Mouse (Mus musculus) brain, embryonic 14.5 days (tissue): ENCODE results near the gene Slc23a2. TPM values are rescaled to one million over a fixed set of nuclear protein-coding genes. Genes with fewer than 3 reads are reported as not detected.

ENCODE experiments used
- DNase-seq: peaks from one replicate; pipeline ENCODE4 v3.0.0-alpha.2; 2011; ENCODE audit warnings: low read depth
- CTCF ChIP-seq: fragments of 200-500 bp; IDR thresholded peaks from 2 replicates; pipeline ENCODE4 v1.5.1; 2012; ENCODE audit warnings: inconsistent platforms, mild to moderate bottlenecking, moderate library complexity, borderline replicate concordance; ENCODE audit not compliant: insufficient read depth, insufficient read length; ENCODE audit errors: extremely low read depth
- POLR2A ChIP-seq: fragments of 200-500 bp; IDR thresholded peaks from 2 replicates; pipeline ENCODE4 v1.6.1; 2012; ENCODE audit warnings: mild to moderate bottlenecking, inconsistent platforms, borderline replicate concordance; ENCODE audit not compliant: poor library complexity, insufficient read depth, insufficient read length, severe bottlenecking; ENCODE audit errors: extremely low read depth
- polyA plus RNA-seq: library from polyadenylated mRNA; depleted of rRNA; stranded (reverse); fragments of >200 nt; gene quantifications from 2 replicates; pipeline ENCODE4 v1.2.3, GENCODE M21; 2012

The Slc23a2 gene
- polyA plus RNA-seq, 1 experiment: 40.9 TPM

DNA sequence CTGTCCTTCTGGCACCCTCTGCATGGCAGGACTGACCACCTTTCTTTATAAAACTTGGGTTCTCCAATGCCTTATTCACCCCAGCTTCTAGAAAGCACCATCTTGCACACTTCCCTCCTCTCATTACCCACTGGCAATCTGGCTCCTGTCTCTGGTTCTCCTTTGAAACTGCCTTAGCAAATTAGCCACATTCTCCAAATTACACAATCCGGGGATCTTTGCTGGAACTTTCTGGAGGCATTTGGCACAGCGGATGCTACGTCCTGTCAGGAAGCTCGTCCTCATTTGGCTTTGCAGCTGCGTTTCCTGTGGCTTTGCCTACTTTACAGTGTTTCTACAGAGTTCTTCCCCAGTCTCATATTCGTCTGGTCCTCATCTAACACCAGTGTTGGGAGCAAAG is 6.7 kb upstream of the Slc23a2 start:
- no peak for TF ChIP-seq POLR2A
- TF ChIP-seq CTCF: no peak
- no peak for DNase-seq

- DNase-seq: no peak
- TF ChIP-seq POLR2A (no peak), CTCF (no peak)
Measured at GRCm38 (mm10) chr2:132150926-132151325, 6.0 kb upstream of the Slc23a2 start.

GRCm38 (mm10) chr2:132146502-132146901 is 1.6 kb upstream of the Slc23a2 start:
- no peak for TF ChIP-seq POLR2A
- no peak for TF ChIP-seq CTCF
- peak; percentile 20 for DNase-seq

GRCm38 (mm10) chr2:132143943-132144927 is 673 bp downstream of the Slc23a2 start:
- TF ChIP-seq CTCF: no peak
- no peak for TF ChIP-seq POLR2A
- DNase-seq: peak; percentile 43

DNA sequence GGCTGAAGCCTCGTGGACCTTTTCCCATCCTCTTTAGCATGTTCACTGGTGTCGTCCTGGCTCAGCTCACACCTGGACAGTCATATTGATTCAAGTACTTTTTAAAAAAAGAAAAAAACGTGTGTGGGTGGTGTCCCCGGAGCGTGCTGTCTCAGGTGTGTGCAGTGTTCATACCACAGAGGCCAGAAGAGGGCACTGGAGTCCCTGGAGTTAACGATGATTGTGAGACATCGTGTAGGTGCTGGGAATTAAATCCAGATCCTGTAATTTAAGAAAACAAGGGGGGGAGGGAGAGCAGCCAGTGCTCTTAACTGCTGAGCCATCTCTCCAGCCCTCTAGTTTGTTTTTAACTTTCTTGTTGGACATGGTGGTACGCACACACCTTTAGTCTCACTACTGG is 2.3 kb downstream of the Slc23a2 start:
- no peak for TF ChIP-seq POLR2A
- no peak for TF ChIP-seq CTCF

DNA sequence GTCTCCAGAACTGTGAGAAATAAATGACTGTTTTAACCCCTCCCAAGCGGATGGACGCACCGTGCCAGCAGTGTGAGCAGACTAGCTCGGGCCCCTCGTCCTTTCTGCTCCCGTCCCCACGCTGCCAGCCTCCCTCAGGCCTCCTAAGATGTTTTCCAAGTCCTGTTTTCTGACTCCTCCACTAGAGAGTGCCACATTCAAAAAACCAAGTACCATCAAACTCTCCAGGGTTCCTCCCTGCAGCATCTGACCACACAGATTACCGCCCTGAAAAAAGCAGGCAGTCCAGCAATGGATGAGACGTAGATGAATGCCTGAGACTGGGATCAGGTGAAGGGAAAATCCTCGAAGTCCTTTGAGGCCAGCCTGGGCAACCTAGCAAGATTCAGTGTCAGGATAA is 4.4 kb downstream of the Slc23a2 start:
- DNase-seq: no peak
- TF ChIP-seq POLR2A (no peak), CTCF (no peak)

More for the DNA sequence above, 2.3 kb downstream of the Slc23a2 start:
- no peak for DNase-seq

DNA sequence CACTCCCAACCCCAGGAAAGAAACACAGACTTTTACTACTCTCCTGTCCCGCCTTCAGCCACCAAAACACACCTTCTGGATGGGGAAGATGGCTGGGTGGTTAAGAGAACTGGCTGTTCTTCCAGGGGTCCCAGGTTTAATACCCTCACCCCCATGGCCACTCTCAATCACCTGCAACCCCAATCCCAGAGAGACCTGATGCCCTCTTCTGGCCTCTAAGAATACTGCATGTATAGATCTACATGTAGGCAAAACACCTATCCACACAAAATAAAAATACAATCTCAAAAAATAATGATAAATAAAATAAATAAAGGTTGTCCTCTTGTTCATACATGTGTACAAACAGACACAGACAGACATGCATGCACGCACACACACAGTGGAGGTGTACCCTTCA is 5.8 kb downstream of the Slc23a2 start:
- DNase-seq: no peak
- TF ChIP-seq CTCF (peak; percentile 2; the same call in 1 of the 2 replicates), POLR2A (no peak)

DNA sequence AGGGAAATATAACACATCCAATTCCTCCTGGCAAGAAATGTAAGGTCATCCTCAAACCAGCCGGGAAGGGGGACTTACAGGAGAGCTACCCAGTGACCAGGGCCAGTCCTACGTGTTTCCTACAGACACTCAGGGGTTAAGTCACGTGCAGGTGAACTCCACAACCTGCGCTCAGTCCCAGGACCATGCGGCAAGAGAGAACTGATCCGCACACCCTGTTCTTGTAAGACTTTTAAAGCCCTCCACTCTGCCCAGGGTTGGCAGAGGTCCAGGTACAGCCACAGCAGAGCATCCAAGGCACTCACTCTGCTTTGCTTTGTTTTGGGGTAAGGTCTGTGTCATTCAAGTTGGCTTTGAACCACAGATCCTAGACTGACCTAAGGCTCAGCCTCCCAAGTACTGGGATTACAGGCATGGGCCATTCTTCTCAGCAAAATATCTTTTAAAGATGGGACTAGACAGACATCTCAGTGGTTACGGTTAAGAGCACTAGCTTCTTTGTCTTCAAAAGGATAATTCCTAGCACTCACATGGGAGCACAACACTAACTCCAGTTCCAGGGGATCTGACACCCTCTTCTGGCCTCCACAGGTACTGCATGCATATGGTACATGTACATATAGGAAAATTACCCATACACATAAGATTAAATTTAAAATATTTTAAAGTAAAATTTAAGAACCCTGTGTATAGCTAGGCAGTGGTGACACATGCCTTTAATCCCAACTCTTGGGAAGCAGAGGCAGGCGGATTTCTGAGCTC is 8.9 kb downstream of the Slc23a2 start:
- TF ChIP-seq POLR2A (no peak), CTCF (peak; percentile 35; the same call in 1 of the 2 replicates)
- no peak for DNase-seq

GRCm38 (mm10) chr2:132134758-132135157 is 10.2 kb downstream of the Slc23a2 start:
- no peak for TF ChIP-seq POLR2A
- TF ChIP-seq CTCF: no peak
- no peak for DNase-seq

DNA sequence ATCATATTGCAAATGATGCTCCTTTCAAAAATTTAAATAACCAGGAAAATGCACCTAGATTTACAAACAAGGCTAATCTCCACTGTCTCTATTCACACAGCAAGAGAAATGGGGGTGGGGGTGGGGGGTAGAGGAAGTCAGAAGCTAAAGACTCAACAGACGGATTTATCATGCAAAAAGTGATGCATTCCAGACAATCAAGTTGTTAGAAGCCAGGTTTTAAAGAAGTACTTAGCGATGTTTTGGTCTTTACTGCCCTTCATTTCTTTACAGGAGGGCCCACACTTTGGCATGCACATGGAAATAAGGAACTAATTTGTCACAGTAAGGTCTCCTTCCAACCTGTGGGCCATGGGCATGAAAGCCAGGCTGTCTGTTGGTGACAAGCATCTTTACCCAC is 11.5 kb downstream of the Slc23a2 start:
- DNase-seq: no peak
- TF ChIP-seq CTCF (no peak), POLR2A (no peak)

DNA sequence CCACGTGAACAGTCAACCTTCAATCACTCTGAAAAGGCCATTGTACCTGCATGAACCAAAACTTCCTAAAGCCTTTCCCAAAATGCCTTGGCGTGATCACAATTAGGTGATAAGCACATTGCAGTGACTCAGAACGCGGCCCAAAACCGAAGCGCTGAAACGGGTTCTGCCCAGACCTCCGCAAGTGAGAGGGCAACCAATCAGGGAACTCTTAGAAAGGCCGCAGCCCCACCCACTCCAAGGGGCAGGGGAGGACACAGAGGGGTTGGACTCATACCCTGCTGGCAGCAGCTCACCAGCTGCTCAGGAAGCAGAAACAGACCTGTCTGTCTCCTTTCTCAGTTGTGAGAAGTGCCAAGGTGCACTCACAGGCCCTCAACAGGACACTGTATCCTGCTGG is 13.6 kb downstream of the Slc23a2 start:
- TF ChIP-seq CTCF: no peak
- DNase-seq: peak; percentile 30
